ENCODE assay signal across 23 mouse cellular contexts in the genomic region with DNA sequence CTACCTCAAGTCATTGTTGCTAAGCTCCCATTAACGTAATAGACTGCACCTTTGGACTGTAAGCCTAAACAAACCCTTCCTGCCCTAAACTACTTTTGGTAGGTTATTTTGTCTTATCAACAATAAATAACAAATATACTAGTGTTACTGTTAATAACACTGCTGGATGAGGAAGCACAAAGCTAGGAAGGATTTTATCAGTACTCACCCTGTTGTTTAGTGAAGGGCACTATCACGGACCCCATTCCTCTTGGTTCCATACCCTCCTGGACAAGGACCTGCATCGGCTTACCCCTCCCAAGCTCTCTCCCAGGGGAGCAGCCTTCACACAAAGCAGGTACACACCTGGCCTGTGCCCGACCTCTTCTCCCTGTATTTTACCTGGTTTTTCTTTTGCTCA.
"Had no signal": no experiment of that assay in that cellular context is flagged by ENCODE, and none has a peak within 500 bp of the region (broad histone marks: within the 10 kb centered on the region; RNA-seq: fewer than 3 reads in every experiment).

No protein-coding gene starts in this region.

- H3K4me1 ChIP-seq: heart, embryonic 15.5 days had no signal

- H3K9me3 ChIP-seq: heart, embryonic 13.5 days; heart, embryonic 15.5 days; hindbrain, embryonic 13.5 days; hindbrain, embryonic 15.5 days; kidney, embryonic 15.5 days; limb, embryonic 10.5 days; limb, embryonic 12.5 days had no signal

- ATAC-seq: hindbrain, postnatal 0 days; intestine, embryonic 16.5 days had no signal

- H3K27me3 ChIP-seq: heart, embryonic 15.5 days; hindbrain, embryonic 13.5 days; hindbrain, embryonic 15.5 days; kidney, embryonic 15.5 days had no signal

- H3K36me3 ChIP-seq: heart, embryonic 13.5 days; heart, embryonic 15.5 days; hindbrain, embryonic 13.5 days; hindbrain, embryonic 15.5 days had no signal

- H3K27ac ChIP-seq: heart, adult 2 months; heart, embryonic 13.5 days; heart, embryonic 15.5 days; hindbrain, embryonic 13.5 days; hindbrain, embryonic 15.5 days; hindbrain, postnatal 0 days; kidney, embryonic 15.5 days; kidney, postnatal 0 days; left cerebral cortex, adult 2 months; limb, embryonic 10.5 days had no signal

- H3K9ac ChIP-seq: heart, embryonic 13.5 days; heart, embryonic 15.5 days; hindbrain, embryonic 13.5 days; hindbrain, embryonic 15.5 days; kidney, embryonic 15.5 days; limb, embryonic 12.5 days had no signal

- H3K4me2 ChIP-seq: heart, embryonic 11.5 days; heart, embryonic 13.5 days; heart, embryonic 15.5 days; hindbrain, embryonic 13.5 days; hindbrain, embryonic 15.5 days; kidney, embryonic 15.5 days; limb, embryonic 12.5 days had no signal

- H3K4me3 ChIP-seq: heart, adult 2 months; heart, embryonic 13.5 days; heart, embryonic 15.5 days; hindbrain, embryonic 13.5 days; hindbrain, embryonic 15.5 days; kidney, embryonic 15.5 days; left cerebral cortex, adult 2 months; limb, embryonic 10.5 days; limb, embryonic 12.5 days had no signal

- DNase-seq: gastrocnemius, postnatal 14 days; gastrocnemius, postnatal 36 days; heart, adult 11 months; heart, adult 2 months; heart, postnatal 14 days; heart, postnatal 36 days; kidney, adult 11 months; kidney, adult 2 months; kidney, adult 9 months; kidney, postnatal 14 days; kidney, postnatal 36 days had no signal
